Mouse (Mus musculus) CH12.LX (cell line): ENCODE data around the gene Gdpd5. TPM values are rescaled to one million over a fixed set of nuclear protein-coding genes. Genes with fewer than 3 reads are reported as not detected.

Experiments
- DNase-seq: peaks from one replicate; pipeline ENCODE4 v3.0.0-alpha.2; 2013; ENCODE audit errors: extremely low read depth
- H3K27ac ChIP-seq: 2 replicates; pipeline ENCODE4 v1.5.1; 2012; ENCODE audit warnings: low read depth, mild to moderate bottlenecking, control low read depth, moderate library complexity; ENCODE audit not compliant: insufficient read depth
- H3K27me3 ChIP-seq: replicated peaks from 2 replicates; pipeline ENCODE3; 2012; ENCODE audit warnings: inconsistent platforms
- H3K36me3 ChIP-seq, 2 experiments: replicated peaks in 1 of 2; 2 replicates each; pipeline versions ENCODE3 to v1.6.1; 2012; ENCODE audit warnings: inconsistent platforms in 1 of 2, low read length in 1 of 2, mild to moderate bottlenecking in 1 of 2, mixed read lengths in 1 of 2, moderate library complexity in 1 of 2; ENCODE audit not compliant: control insufficient read depth in 1 of 2, insufficient read depth in 1 of 2
- H3K4me1 ChIP-seq, 2 experiments: 2 replicates each; pipeline ENCODE4 v1.6.1; 2012; ENCODE audit warnings: inconsistent platforms in 1 of 2, moderate library complexity in 1 of 2; ENCODE audit not compliant: insufficient read depth in 2 of 2, control insufficient read depth in 1 of 2
- H3K4me2 ChIP-seq: 2 replicates; pipeline ENCODE4 v1.6.1; 2012; ENCODE audit warnings: low read depth, mild to moderate bottlenecking, control low read depth; ENCODE audit not compliant: poor library complexity, insufficient read depth, severe bottlenecking
- H3K4me3 ChIP-seq, 3 experiments: fragments of 150-350 bp in 1 of 3; sonication (generic) in 1 of 3; replicated peaks in 1 of 3; 2 replicates each; pipeline versions ENCODE3 to v1.5.1; 2011 to 2012; ENCODE audit warnings: low read depth in 2 of 3, low read length in 2 of 3, mild to moderate bottlenecking in 2 of 3, moderate library complexity in 2 of 3, control low read depth in 1 of 3, improper control_type of control experiment in 1 of 3, inconsistent platforms in 1 of 3, mixed read lengths in 1 of 3; ENCODE audit not compliant: poor library complexity in 1 of 3
- H3K79me2 ChIP-seq: replicated peaks from 2 replicates; pipeline ENCODE4 v1.6.1; 2012; ENCODE audit warnings: mild to moderate bottlenecking, moderate library complexity; ENCODE audit not compliant: control insufficient read depth, poor library complexity, insufficient read depth, severe bottlenecking; ENCODE audit errors: extremely low read depth
- H3K9ac ChIP-seq: 2 replicates; pipeline ENCODE4 v1.6.1; 2012; ENCODE audit warnings: low read depth, mild to moderate bottlenecking, control low read depth, moderate library complexity; ENCODE audit not compliant: insufficient read depth
- H3K9me3 ChIP-seq: replicated peaks from 2 replicates; pipeline ENCODE3; 2012; ENCODE audit warnings: low read length, inconsistent platforms, mixed read lengths
- BHLHE40 ChIP-seq: IDR thresholded peaks from 2 replicates; pipeline ENCODE4 v1.6.1; 2011; ENCODE audit warnings: mild to moderate bottlenecking, low read depth, low read length, improper control_type of control experiment
- CHD2 ChIP-seq: IDR thresholded peaks from 2 replicates; pipeline ENCODE4 v1.6.1; 2011; ENCODE audit warnings: low read length, improper control_type of control experiment
- CTCF ChIP-seq, 2 experiments: IDR thresholded peaks in 1 of 2; conservative IDR thresholded peaks in 1 of 2; 2 replicates each; pipeline ENCODE4 v1.5.1; 2011 to 2012; ENCODE audit warnings: low read depth in 2 of 2, low read length in 2 of 2, improper control_type of control experiment in 1 of 2, inconsistent platforms in 1 of 2, mild to moderate bottlenecking in 1 of 2, moderate library complexity in 1 of 2
- E2F4 ChIP-seq: IDR thresholded peaks from 2 replicates; pipeline ENCODE4 v1.6.1; 2011; ENCODE audit warnings: low read depth, low read length, improper control_type of control experiment; ENCODE audit not compliant: insufficient replicate concordance
- EP300 ChIP-seq: IDR thresholded peaks from 2 replicates; pipeline ENCODE4 v1.6.1; 2011; ENCODE audit warnings: low read length, improper control_type of control experiment
- ETS1 ChIP-seq: conservative IDR thresholded peaks from 2 replicates; pipeline ENCODE4 v1.6.1; 2012; ENCODE audit warnings: low read depth, mild to moderate bottlenecking, inconsistent platforms, low read length, improper control_type of control experiment, moderate library complexity
- GABPA ChIP-seq: IDR thresholded peaks from 2 replicates; pipeline ENCODE4 v1.6.1; 2012; ENCODE audit warnings: low read depth, low read length, improper control_type of control experiment, inconsistent platforms; ENCODE audit not compliant: insufficient replicate concordance
- HCFC1 ChIP-seq: IDR thresholded peaks from 2 replicates; pipeline ENCODE4 v1.6.1; 2012; ENCODE audit warnings: low read depth, mild to moderate bottlenecking, inconsistent platforms, low read length, improper control_type of control experiment
- IRF4 ChIP-seq: IDR thresholded peaks from 2 replicates; pipeline ENCODE4 v1.6.1; 2014; ENCODE audit warnings: low read depth, mild to moderate bottlenecking, inconsistent platforms, low read length, improper control_type of control experiment
- JUN ChIP-seq: IDR thresholded peaks from 2 replicates; pipeline ENCODE4 v1.6.1; 2011; ENCODE audit warnings: low read depth, mild to moderate bottlenecking, low read length, improper control_type of control experiment, moderate library complexity; ENCODE audit not compliant: insufficient read depth
- JUND ChIP-seq: conservative IDR thresholded peaks from 2 replicates; pipeline ENCODE4 v1.6.1; 2011; ENCODE audit warnings: low read depth, low read length, improper control_type of control experiment
- MAFK ChIP-seq: IDR thresholded peaks from 2 replicates; pipeline ENCODE4 v1.6.1; 2011; ENCODE audit warnings: low read length, improper control_type of control experiment; ENCODE audit not compliant: insufficient replicate concordance
- MAX ChIP-seq: IDR thresholded peaks from 2 replicates; pipeline ENCODE4 v1.6.1; 2011; ENCODE audit warnings: low read length, improper control_type of control experiment
- MAZ ChIP-seq: IDR thresholded peaks from 2 replicates; pipeline ENCODE4 v1.6.1; 2012; ENCODE audit warnings: low read depth, mild to moderate bottlenecking, inconsistent platforms, low read length, improper control_type of control experiment, moderate library complexity
- MYC ChIP-seq: IDR thresholded peaks from 2 replicates; pipeline ENCODE4 v1.6.1; 2011; ENCODE audit warnings: low read depth, mild to moderate bottlenecking, improper control_type of control experiment, low read length
- NELFE ChIP-seq: IDR thresholded peaks from 2 replicates; pipeline ENCODE4 v1.6.1; 2011; ENCODE audit warnings: low read depth, low read length, improper control_type of control experiment
- NRF1 ChIP-seq: IDR thresholded peaks from 2 replicates; pipeline ENCODE4 v1.6.1; 2014; ENCODE audit warnings: low read depth, mild to moderate bottlenecking, inconsistent platforms, low read length, improper control_type of control experiment, moderate library complexity
- PAX5 ChIP-seq: IDR thresholded peaks from 2 replicates; pipeline ENCODE4 v1.6.1; 2012; ENCODE audit warnings: low read length, inconsistent platforms, mixed read lengths
- RCOR1 ChIP-seq: conservative IDR thresholded peaks from 2 replicates; pipeline ENCODE4 v1.6.1; 2012; ENCODE audit warnings: low read depth, mild to moderate bottlenecking, inconsistent platforms, low read length, improper control_type of control experiment
- SIN3A ChIP-seq: IDR thresholded peaks from 2 replicates; pipeline ENCODE4 v1.6.1; 2012; ENCODE audit warnings: low read length, improper control_type of control experiment, inconsistent platforms
- SMC3 ChIP-seq: IDR thresholded peaks from 2 replicates; pipeline ENCODE4 v1.6.1; 2011; ENCODE audit warnings: low read depth, low read length, improper control_type of control experiment
- TCF12 ChIP-seq: IDR thresholded peaks from 2 replicates; pipeline ENCODE4 v1.6.1; 2014; ENCODE audit warnings: low read depth, mild to moderate bottlenecking, inconsistent platforms, low read length, improper control_type of control experiment
- UBTF ChIP-seq: IDR thresholded peaks from 2 replicates; pipeline ENCODE4 v1.6.1; 2012; ENCODE audit warnings: low read depth, mild to moderate bottlenecking, inconsistent platforms, low read length, improper control_type of control experiment, moderate library complexity
- USF1 ChIP-seq: IDR thresholded peaks from 2 replicates; pipeline ENCODE4 v1.6.1; 2014; ENCODE audit warnings: low read depth, mild to moderate bottlenecking, inconsistent platforms, low read length, improper control_type of control experiment
- USF2 ChIP-seq: conservative IDR thresholded peaks from 2 replicates; pipeline ENCODE4 v1.6.1; 2011; ENCODE audit warnings: low read depth, low read length, improper control_type of control experiment
- ZKSCAN1 ChIP-seq: IDR thresholded peaks from 2 replicates; pipeline ENCODE4 v1.6.1; 2012; ENCODE audit warnings: low read depth, inconsistent platforms, low read length, improper control_type of control experiment, borderline replicate concordance
- ZMIZ1 ChIP-seq: IDR thresholded peaks from 2 replicates; pipeline ENCODE4 v1.6.1; 2012; ENCODE audit warnings: low read depth, mild to moderate bottlenecking, inconsistent platforms, low read length, improper control_type of control experiment
- dilution Hi-C: fragments of 300-500 bp; cut with MboI; formaldehyde crosslinking; loops from 2 replicates; pipeline ENCODE4 v1.14.3; 2020; ENCODE audit warnings: low sequenced_read_pairs; ENCODE audit not compliant: extremely low pct_unique_long_range_greater_than_20kb, extremely low pct_ligation_motif_present
- in situ Hi-C: fragments of 300-500 bp; cut with MboI; formaldehyde crosslinking; loops from 3 replicates; pipeline ENCODE4 v1.14.3; 2019; ENCODE audit warnings: low sequenced_read_pairs, low pct_ligation_motif_present, low pct_unique_long_range_greater_than_20kb, mixed read lengths
- polyA plus RNA-seq: library from polyadenylated mRNA; unstranded; fragments of >175 nt; gene quantifications from 2 replicates; pipeline ENCODE4 v1.2.1, GENCODE M21; 2012; ENCODE audit warnings: low read depth; ENCODE audit not compliant: insufficient read length
- total RNA-seq, 2 experiments: library from RNA; depleted of rRNA; stranded (reverse); fragments of 300-350 nt in 1 of 2; fragments of >200 nt in 1 of 2; gene quantifications; 2 replicates each; pipeline ENCODE4 v1.2.3; 2012 to 2014

Gdpd5 gene
- total and polyA plus RNA-seq, 3 experiments: 2.4 to 9.1 (median 9.0) TPM

- H3K36me3 ChIP-seq: peaks cover 3 to 61% of the 10 kb centered on the region in 2 experiments
- no peaks in the 10 kb centered on the region for H3K27me3 ChIP-seq
- peaks cover 7 to 9% of the 10 kb centered on the region in 2 experiments; a peak in 3 of 4 replicates for H3K4me1 ChIP-seq
- dilution Hi-C loops (no loop called here), in situ Hi-C loops (no loop called here)
- no peaks in the 10 kb centered on the region; the same call in 1 of the 2 replicates for H3K79me2 ChIP-seq
- TF ChIP-seq MAX (no peak), SIN3A (no peak), MAFK (no peak), ZKSCAN1 (no peak), JUND (no peak), MYC (no peak), ETS1 (no peak), GABPA (no peak), CHD2 (no peak), BHLHE40 (no peak), NELFE (no peak), IRF4 (no peak), CTCF (conservative IDR thresholded peaks at IDR 0.05 in 1 of 2, IDR thresholded peaks at IDR 0.05 in 1 of 2; ENCODE audit: low read depth in 2 of 2, low read length in 2 of 2) (no peak), TCF12 (no peak), UBTF (no peak), JUN (no peak), HCFC1 (no peak), EP300 (no peak), RCOR1 (no peak), MAZ (no peak)
- no peak overlapping the region for H3K4me3 ChIP-seq
- no peak overlapping the region for H3K27ac ChIP-seq
- H3K4me2 ChIP-seq: no peak overlapping the region
- no peak overlapping the region for H3K9ac ChIP-seq
- peaks cover 5% of the 10 kb centered on the region for H3K9me3 ChIP-seq
- DNase-seq: no peak
These were observed 81.9 kb downstream of the Gdpd5 start for GRCm38 (mm10) chr7:99463120-99463519.

DNA sequence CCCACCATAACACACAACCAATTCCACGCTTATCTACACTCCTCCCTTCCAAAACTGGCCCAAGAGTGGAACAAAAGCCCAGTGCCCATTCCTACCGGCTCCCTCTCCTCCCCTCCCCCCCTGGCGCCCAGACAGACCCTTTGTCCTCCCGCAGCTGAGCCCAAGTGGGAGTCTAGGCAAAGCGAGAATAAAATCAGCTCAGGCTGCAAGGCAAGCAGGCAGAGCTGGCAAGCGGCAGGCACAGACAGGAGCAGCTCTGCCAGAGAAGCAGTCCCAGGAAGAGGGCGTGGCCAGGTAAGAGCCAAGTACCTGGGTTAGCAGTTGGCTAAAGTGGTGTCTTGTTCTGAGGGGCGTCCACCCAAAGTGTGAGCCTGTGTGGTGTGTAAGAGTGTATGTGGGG, 84.6 kb downstream of the Gdpd5 start, which contains the start of gene Klhl35:
Gene Klhl35 (plus strand): TSS at position 194 of the 400 bp plus-strand sequence.
- H3K4me2 ChIP-seq: no peak within 1 kb of the TSS
- no peak within 1 kb of the TSS for H3K4me3 ChIP-seq
- no peaks in the 10 kb centered on the region; the same call in 1 of the 2 replicates for H3K79me2 ChIP-seq
- TF ChIP-seq NRF1 (no peak), USF1 (no peak), ZMIZ1 (no peak), USF2 (no peak), SMC3 (no peak), IRF4 (no peak), PAX5 (no peak), E2F4 (no peak), RCOR1 (no peak), BHLHE40 (no peak), ZKSCAN1 (no peak)
- TF ChIP-seq, all 38 proteins: peak for 0
- H3K36me3 ChIP-seq: peaks cover 11 to 58% of the 10 kb centered on the region in 2 experiments
- no peak within 1 kb of the TSS for H3K9ac ChIP-seq
- dilution Hi-C loops: no loop called here
- in situ Hi-C loops: no loop called here
- no peaks in the 10 kb centered on the region for H3K27me3 ChIP-seq
- H3K4me1 ChIP-seq: peaks cover 7 to 12% of the 10 kb centered on the region in 2 experiments; a peak in 3 of 4 replicates
- H3K9me3 ChIP-seq: peaks cover 13% of the 10 kb centered on the region
- H3K27ac ChIP-seq: no peak within 1 kb of the TSS
- no peak for DNase-seq
